ENCODE assay signal across 38 mouse cellular contexts in genomic region chr2:28101892-28102291, GRCm38 (mm10). TPM values are rescaled to one million over a fixed set of nuclear protein-coding genes. Genes with fewer than 3 reads are reported as not detected.
DNase-seq lines count a peak whose midpoint lies in the region; ATAC-seq and TF ChIP-seq lines count a peak whose summit lies in the region.
"Had no signal": no experiment of that assay in that cellular context is flagged by ENCODE, and none has a peak within 500 bp of the region (broad histone marks: within the 10 kb centered on the region; RNA-seq: fewer than 3 reads in every experiment).

No protein-coding gene starts in this region.

- peak; percentile 30 for DNase-seq in lung, postnatal 0 days (ENCODE audit: low spot score)
- no peak for DNase-seq in lung, postnatal 4 days
- DNase-seq in c-Kit-negative CD71-positive TER-119-positive erythroid progenitor cells, embryonic 14.5 days (ENCODE audit: low read depth, low spot score), result peak; percentile 43
- DNase-seq in liver, embryonic 14.5 days (ENCODE audit: low read depth in 3 of 3, low spot score in 3 of 3), result peak in 2 of 3 experiments; percentile 30 to 46
- DNase-seq in retina, embryonic 14.5 days (ENCODE audit: low spot score), result no peak
- no peak for DNase-seq in testis, postnatal 14 days (ENCODE audit: low spot score)
- DNase-seq: adrenal gland, adult 2 months; adrenal gland, postnatal 36 days; cerebellum, adult 11 months; cerebellum, adult 9-10 months; embryo, embryonic 11 days; gastrocnemius, adult 2 months; gastrocnemius, postnatal 36 days; heart, adult 2 months; kidney, adult 18-20 months; kidney, postnatal 25 days; layer of hippocampus, postnatal 36 days; lung, postnatal 36 days; right cerebral cortex, postnatal 4 days; thymus, adult 2 months; thymus, postnatal 4 days had no signal

- no peaks in the 10 kb centered on the region for H3K9me3 ChIP-seq in lung, postnatal 0 days (ENCODE audit: low read length)
- H3K9me3 ChIP-seq in liver, embryonic 14.5 days (ENCODE audit: control insufficient read depth, low read length), result no peaks in the 10 kb centered on the region
- no peaks in the 10 kb centered on the region for H3K9me3 ChIP-seq in intestine, postnatal 0 days (ENCODE audit: control insufficient read depth)
- H3K9me3 ChIP-seq: embryonic facial prominence, embryonic 12.5 days; forebrain, embryonic 10.5 days; heart, embryonic 12.5 days; kidney, embryonic 15.5 days; limb, embryonic 10.5 days; limb, embryonic 15.5 days; lung, embryonic 15.5 days; megakaryocyte, embryonic 14.5 days; midbrain, embryonic 13.5 days had no signal

- H3K36me3 ChIP-seq in lung, postnatal 0 days (ENCODE audit: insufficient read depth, low read length), result no peaks in the 10 kb centered on the region
- H3K36me3 ChIP-seq in liver, embryonic 14.5 days (replicated peaks; ENCODE audit: control insufficient read depth, insufficient read depth, low read depth), result no peaks in the 10 kb centered on the region
- no peaks in the 10 kb centered on the region for H3K36me3 ChIP-seq in intestine, postnatal 0 days (ENCODE audit: control insufficient read depth, insufficient read depth)
- H3K36me3 ChIP-seq: embryonic facial prominence, embryonic 12.5 days; forebrain, embryonic 10.5 days; heart, embryonic 12.5 days; kidney, embryonic 15.5 days; limb, embryonic 10.5 days; limb, embryonic 15.5 days; lung, embryonic 15.5 days; midbrain, embryonic 13.5 days had no signal

- H3K27ac ChIP-seq in lung, postnatal 0 days (ENCODE audit: low read length), result no peak overlapping the region
- H3K27ac ChIP-seq in liver, embryonic 14.5 days, result peak overlapping the region; percentile 55
- H3K27ac ChIP-seq in intestine, postnatal 0 days (ENCODE audit: low read depth, low read length), result no peak overlapping the region
- H3K27ac ChIP-seq: embryonic facial prominence, embryonic 12.5 days; forebrain, embryonic 10.5 days; gastrocnemius, adult 2 months; heart, adult 2 months; hindbrain, embryonic 14.5 days; kidney, embryonic 15.5 days; limb, embryonic 10.5 days; limb, embryonic 15.5 days; lung, embryonic 15.5 days; midbrain, embryonic 13.5 days; stomach, postnatal 0 days had no signal

- TF ChIP-seq CTCF in lung, postnatal 0 days (IDR thresholded peaks at IDR 0.05), result no peak
- no peak for TF ChIP-seq CTCF in liver, embryonic 14.5 days (IDR thresholded peaks at IDR 0.05; ENCODE audit: low read depth)
- TF ChIP-seq CTCF in intestine, postnatal 0 days (IDR thresholded peaks at IDR 0.05; ENCODE audit: low read depth), result no peak

- H3K9ac ChIP-seq in lung, postnatal 0 days (replicated peaks; ENCODE audit: low read depth), result no peak overlapping the region
- no peak overlapping the region; the same call in 1 of the 2 replicates for H3K9ac ChIP-seq in liver, embryonic 14.5 days (replicated peaks)
- no peak overlapping the region for H3K9ac ChIP-seq in intestine, postnatal 0 days (ENCODE audit: low read depth, low read length)
- H3K9ac ChIP-seq: embryonic facial prominence, embryonic 12.5 days; heart, embryonic 12.5 days; hindbrain, embryonic 14.5 days; kidney, embryonic 15.5 days; limb, embryonic 15.5 days; lung, embryonic 15.5 days; midbrain, embryonic 13.5 days had no signal

- H3K4me3 ChIP-seq in lung, postnatal 0 days (ENCODE audit: low read depth, low read length), result no peak overlapping the region
- H3K4me3 ChIP-seq in liver, embryonic 14.5 days (ENCODE audit: insufficient read depth in 1 of 2, low read depth in 2 of 2, low read length in 2 of 2), result no peak overlapping the region
- H3K4me3 ChIP-seq in intestine, postnatal 0 days (ENCODE audit: low read depth, low read length), result no peak overlapping the region
- H3K4me3 ChIP-seq: embryonic facial prominence, embryonic 12.5 days; forebrain, embryonic 10.5 days; gastrocnemius, adult 2 months; heart, adult 2 months; heart, embryonic 12.5 days; kidney, embryonic 15.5 days; limb, embryonic 10.5 days; limb, embryonic 15.5 days; lung, embryonic 15.5 days; megakaryocyte, embryonic 14.5 days; midbrain, embryonic 13.5 days had no signal

- no peak for ATAC-seq in lung, postnatal 0 days
- ATAC-seq in liver, embryonic 14.5 days (ENCODE audit: insufficient read depth), result peak; percentile 25; the same call in 1 of the 2 replicates
- ATAC-seq in intestine, postnatal 0 days, result no peak
- ATAC-seq: activated CD4-positive, CD25-positive, alpha-beta regulatory T cell, adult 4 months; CD4-positive, CD25-positive, alpha-beta regulatory T cell, adult 4 months; forebrain, embryonic 16.5 days; midbrain, embryonic 13.5 days had no signal

- H3K4me2 ChIP-seq in lung, postnatal 0 days (replicated peaks; ENCODE audit: low read depth, low read length), result no peak overlapping the region
- no peak overlapping the region for H3K4me2 ChIP-seq in liver, embryonic 14.5 days (ENCODE audit: low read depth)
- H3K4me2 ChIP-seq in intestine, postnatal 0 days (replicated peaks; ENCODE audit: low read depth), result no peak overlapping the region
- H3K4me2 ChIP-seq: embryonic facial prominence, embryonic 12.5 days; heart, embryonic 12.5 days; hindbrain, embryonic 14.5 days; kidney, embryonic 15.5 days; limb, embryonic 15.5 days; lung, embryonic 15.5 days; midbrain, embryonic 13.5 days had no signal

- 92% methylated on average over 2 of the region's 2 CpGs for WGBS in lung, postnatal 0 days
- WGBS in liver, embryonic 14.5 days (ENCODE audit: insufficient replicate concordance), result 71% methylated on average over 2 of the region's 2 CpGs
- WGBS in intestine, postnatal 0 days, result 86% methylated on average over 2 of the region's 2 CpGs

- TF ChIP-seq EP300 in lung, postnatal 0 days (IDR thresholded peaks at IDR 0.05), result no peak
- TF ChIP-seq EP300 in liver, embryonic 14.5 days (IDR thresholded peaks at IDR 0.05; ENCODE audit: low read depth), result peak; percentile 21; the same call in 1 of the 2 replicates

- no peaks in the 10 kb centered on the region for H3K27me3 ChIP-seq in lung, postnatal 0 days (replicated peaks; ENCODE audit: insufficient read depth, low read length)
- H3K27me3 ChIP-seq in liver, embryonic 14.5 days (ENCODE audit: control insufficient read depth, insufficient read depth, low read length), result peaks cover 4% of the 10 kb centered on the region
- no peaks in the 10 kb centered on the region for H3K27me3 ChIP-seq in intestine, postnatal 0 days (replicated peaks; ENCODE audit: control insufficient read depth, insufficient read depth, low read length)
- H3K27me3 ChIP-seq: midbrain, embryonic 13.5 days had no signal

- no peaks in the 10 kb centered on the region for H3K4me1 ChIP-seq in lung, postnatal 0 days (ENCODE audit: insufficient read depth, low read depth, low read length)
- peaks cover 40 to 47% of the 10 kb centered on the region in 2 experiments for H3K4me1 ChIP-seq in liver, embryonic 14.5 days (replicated peaks; ENCODE audit: control insufficient read depth in 2 of 2, insufficient read depth in 2 of 2, low read length in 1 of 2)
- no peaks in the 10 kb centered on the region for H3K4me1 ChIP-seq in intestine, postnatal 0 days (replicated peaks; ENCODE audit: control insufficient read depth, insufficient read depth, low read length)
- H3K4me1 ChIP-seq: megakaryocyte, embryonic 14.5 days had no signal

RNA-seq across cellular contexts. Expression of gene Fcnb, which starts 17.2 kb away (rescaled TPM):
- 0.50 and 1.1 TPM in 2 replicates for polyA plus RNA-seq in lung, postnatal 0 days (2015; fragmentation: Nextera tagmentation; extraction: Ambion mirVana)
- polyA plus RNA-seq in liver, embryonic 14.5 days (2012; rRNA removed), result 12.0 and 14.6 TPM in 2 replicates
- polyA plus RNA-seq in liver, embryonic 14.5 days (2014; fragmentation: Nextera tagmentation; extraction: Ambion mirVana), result 28.4 and 29.9 TPM in 2 replicates
- not detected in 2 replicates for polyA plus RNA-seq in intestine, postnatal 0 days (2015; fragmentation: Nextera tagmentation; extraction: Ambion mirVana)
- polyA plus RNA-seq: activated CD4-positive, CD25-positive, alpha-beta regulatory T cell, adult 4 months; adrenal gland, adult 2 months; CD4-positive, CD25-positive, alpha-beta regulatory T cell, adult 4 months; embryonic facial prominence, embryonic 12.5 days; forebrain, embryonic 10.5 days; forebrain, embryonic 16.5 days; heart, adult 2 months; heart, postnatal 0 days; midbrain, embryonic 13.5 days; neural tube, embryonic 14.5 days had no signal

Comparison
In these comparisons a context has a peak if more than half of its experiments do, and no peak if none do; other contexts are left out.
1. DNase-seq: peak in lung, postnatal 0 days (single experiment), c-Kit-negative CD71-positive TER-119-positive erythroid progenitor cells, embryonic 14.5 days (single experiment) and liver, embryonic 14.5 days (2 of 3); none in lung, postnatal 4 days (0 of 2), retina, embryonic 14.5 days (single experiment) and testis, postnatal 14 days (single experiment).